ENCODE assay signal across 22 mouse cellular contexts in genomic region chr1:156254866-156255265, GRCm38 (mm10). TPM values are rescaled to one million over a fixed set of nuclear protein-coding genes. Genes with fewer than 3 reads are reported as not detected.
DNase-seq lines count a peak whose midpoint lies in the region; ATAC-seq lines count a peak whose summit lies in the region.
"Had no signal": no experiment of that assay in that cellular context is flagged by ENCODE, and none has a peak within 500 bp of the region (broad histone marks: within the 10 kb centered on the region; RNA-seq: fewer than 3 reads in every experiment).

No protein-coding gene starts in this region.

- H3K36me3 ChIP-seq in liver, embryonic 12.5 days, result no peaks in the 10 kb centered on the region
- H3K36me3 ChIP-seq: embryonic facial prominence, embryonic 12.5 days; embryonic facial prominence, embryonic 15.5 days; forebrain, embryonic 15.5 days had no signal

- no peaks in the 10 kb centered on the region for H3K27me3 ChIP-seq in liver, embryonic 12.5 days (replicated peaks)
- H3K27me3 ChIP-seq: embryonic facial prominence, embryonic 12.5 days; embryonic facial prominence, embryonic 15.5 days; forebrain, embryonic 13.5 days; forebrain, embryonic 15.5 days had no signal

- H3K4me1 ChIP-seq in liver, embryonic 12.5 days, result no peaks in the 10 kb centered on the region
- H3K4me1 ChIP-seq: embryonic facial prominence, embryonic 12.5 days; embryonic facial prominence, embryonic 15.5 days; forebrain, embryonic 13.5 days; forebrain, embryonic 15.5 days had no signal

- H3K9ac ChIP-seq in liver, embryonic 12.5 days, result no peak overlapping the region
- H3K9ac ChIP-seq: embryonic facial prominence, embryonic 12.5 days; embryonic facial prominence, embryonic 15.5 days; forebrain, embryonic 13.5 days; forebrain, embryonic 15.5 days; forebrain, postnatal 0 days had no signal

- H3K9me3 ChIP-seq in liver, embryonic 12.5 days (replicated peaks), result no peaks in the 10 kb centered on the region
- H3K9me3 ChIP-seq: embryonic facial prominence, embryonic 12.5 days; embryonic facial prominence, embryonic 15.5 days; forebrain, embryonic 13.5 days; forebrain, embryonic 15.5 days had no signal

- no peak overlapping the region for H3K4me2 ChIP-seq in liver, embryonic 12.5 days
- H3K4me2 ChIP-seq: embryonic facial prominence, embryonic 12.5 days; embryonic facial prominence, embryonic 15.5 days; forebrain, embryonic 13.5 days; forebrain, embryonic 15.5 days had no signal

- WGBS in liver, embryonic 12.5 days (ENCODE audit: insufficient replicate concordance), result 76% methylated on average over 4 of the region's 4 CpGs

- ATAC-seq in liver, embryonic 12.5 days, result no peak
- ATAC-seq: forebrain, embryonic 13.5 days; forebrain, embryonic 15.5 days; forebrain, postnatal 0 days had no signal

- no peak overlapping the region for H3K4me3 ChIP-seq in liver, embryonic 12.5 days
- H3K4me3 ChIP-seq: embryonic facial prominence, embryonic 12.5 days; embryonic facial prominence, embryonic 15.5 days; erythroblast, embryonic 14.5 days; forebrain, embryonic 13.5 days; forebrain, embryonic 15.5 days had no signal

- DNase-seq in heart, adult 11 months, result peak; percentile 77
- no peak for DNase-seq in heart, adult 9 months (ENCODE audit: low spot score in 2 of 2)
- DNase-seq in fat pad, adult 2 months (ENCODE audit: extremely low read depth, low read depth, low spot score), result peak; percentile 52
- peak; percentile 31 for DNase-seq in gonadal fat pad, adult 2 months (ENCODE audit: low read depth)
- DNase-seq: adrenal gland, adult 2 months; adrenal gland, postnatal 10 days; adrenal gland, postnatal 25 days; cerebellum, adult 11 months; cerebellum, adult 18-20 months; cerebellum, adult 8-10 months; cerebellum, adult 9-11 months; cerebellum, postnatal 14 days; cerebellum, postnatal 36 days; embryo, embryonic 11 days; forebrain, postnatal 0 days had no signal

- no peak overlapping the region for H3K27ac ChIP-seq in liver, embryonic 12.5 days
- H3K27ac ChIP-seq: embryonic facial prominence, embryonic 12.5 days; embryonic facial prominence, embryonic 15.5 days; forebrain, embryonic 13.5 days; forebrain, embryonic 15.5 days had no signal

RNA-seq across cellular contexts. Expression of gene Tdrd5, which starts 48.6 kb away (rescaled TPM):
- 0.41 and 0.53 TPM in 2 replicates for polyA plus RNA-seq in gonadal fat pad, adult 2 months (2012; rRNA removed)
- polyA plus RNA-seq in liver, embryonic 12.5 days (2016; fragmentation: Nextera tagmentation; extraction: Ambion mirVana), result 0.10 and 0.30 TPM in 2 replicates
- polyA plus RNA-seq: adrenal gland, adult 2 months had no signal

RNA-seq across cellular contexts. Expression of gene Fam163a, which starts 50.0 kb away (rescaled TPM):
- polyA plus RNA-seq in gonadal fat pad, adult 2 months (2012; rRNA removed), result not detected in 2 replicates
- 0.10 and 0.17 TPM in 2 replicates for polyA plus RNA-seq in liver, embryonic 12.5 days (2016; fragmentation: Nextera tagmentation; extraction: Ambion mirVana)
- polyA plus RNA-seq: C2C12 had no signal

RNA-seq across cellular contexts. Expression of gene Nphs2, which starts 55.7 kb away (rescaled TPM):
- not detected in 2 replicates for polyA plus RNA-seq in gonadal fat pad, adult 2 months (2012; rRNA removed)
- polyA plus RNA-seq in liver, embryonic 12.5 days (2016; fragmentation: Nextera tagmentation; extraction: Ambion mirVana), result not detected in 2 replicates
- polyA plus RNA-seq: embryonic facial prominence, embryonic 12.5 days; embryonic facial prominence, embryonic 15.5 days; erythroblast, embryonic 14.5 days; forebrain, embryonic 13.5 days had no signal

Comparison
In these comparisons a context has a peak if more than half of its experiments do, and no peak if none do; other contexts are left out.
1. DNase-seq: peak in heart, adult 11 months (single experiment), fat pad, adult 2 months (single experiment) and gonadal fat pad, adult 2 months (single experiment); none in heart, adult 9 months (0 of 2).